Mouse (Mus musculus): ENCODE results near the gene Spata45. TPM values are rescaled to one million over a fixed set of nuclear protein-coding genes. Genes with fewer than 3 reads are reported as not detected.

Gene Spata45
- not detected for polyA plus RNA-seq (2012; fragmentation: generic; extraction: Trizol)

DNA sequence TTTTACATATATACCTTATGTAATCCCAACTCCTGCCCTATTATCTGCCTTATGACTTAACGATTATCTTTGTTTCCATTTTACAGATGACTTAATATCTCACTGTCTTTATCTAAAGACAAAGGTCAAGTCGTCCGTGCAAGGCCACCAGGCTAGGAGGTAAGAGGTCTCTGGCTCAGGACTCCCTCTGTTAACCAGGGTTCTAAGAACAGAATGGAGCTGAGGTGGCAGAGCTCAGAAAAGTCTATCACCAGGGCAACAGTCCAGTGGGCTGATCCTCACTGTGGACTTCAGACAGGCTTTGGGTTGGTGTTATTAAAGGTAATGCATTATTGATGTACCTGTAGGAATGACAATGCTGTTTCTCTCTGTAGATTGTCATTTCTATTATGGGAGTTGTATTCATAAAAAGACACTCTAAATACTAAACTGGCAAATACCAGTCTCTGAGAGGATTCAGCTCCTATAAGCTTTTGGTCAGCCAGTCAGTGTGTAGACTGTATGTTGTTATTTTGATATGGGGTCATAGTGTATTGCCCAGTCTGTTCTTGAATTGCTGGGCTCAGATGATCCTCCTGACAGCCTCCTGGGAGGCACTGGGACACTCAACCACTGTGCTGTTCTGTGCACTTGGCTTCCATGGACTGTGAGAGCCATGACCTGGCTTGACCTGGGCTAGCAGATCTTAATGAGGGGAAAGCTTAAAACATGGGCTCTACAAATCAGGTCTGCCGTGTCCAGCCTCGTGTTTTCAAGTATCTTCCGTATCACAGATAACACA, at the start of gene Spata45:
Gene Spata45, plus strand, starts transcription at position 86 of the 781 bp plus-strand sequence.

DNA sequence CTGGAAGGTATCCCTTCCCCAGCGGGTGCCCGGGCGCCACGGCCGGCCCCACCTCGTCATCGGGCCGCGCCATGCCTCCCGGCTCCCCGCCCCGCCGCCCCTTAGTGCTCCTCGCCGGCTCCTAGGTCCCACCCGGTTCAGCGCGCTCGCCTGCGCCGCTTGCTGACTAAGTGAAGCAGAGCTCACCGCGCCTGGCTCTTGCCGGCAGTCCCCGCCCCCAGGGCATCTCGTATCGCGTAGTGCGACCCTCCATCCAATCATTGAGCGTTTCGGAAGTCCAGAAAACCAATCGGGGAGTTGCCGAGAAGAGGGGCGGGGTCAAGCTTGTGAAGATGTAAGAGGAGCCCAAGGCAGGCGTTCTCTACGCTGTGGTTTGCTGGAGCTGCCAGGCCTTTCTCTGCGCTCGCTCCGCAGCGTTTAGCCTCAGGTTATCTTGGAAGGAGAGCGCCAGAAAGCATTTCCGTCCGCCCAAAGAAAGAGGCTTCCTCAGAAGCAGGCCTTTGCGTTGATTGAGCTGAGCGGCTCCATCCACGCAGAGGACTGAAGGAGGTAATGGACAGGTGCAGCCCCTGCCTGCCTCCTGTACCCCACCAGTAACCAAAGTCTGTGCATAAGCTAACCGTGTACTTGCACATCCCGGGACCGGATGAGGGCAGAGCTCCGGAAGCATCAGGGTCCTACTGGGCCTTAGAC, 10.3 kb upstream of the Spata45 start, which contains the start of gene Flvcr1:
Gene Flvcr1, minus strand, starts transcription at position 138 of the 693 bp plus-strand sequence.

DNA sequence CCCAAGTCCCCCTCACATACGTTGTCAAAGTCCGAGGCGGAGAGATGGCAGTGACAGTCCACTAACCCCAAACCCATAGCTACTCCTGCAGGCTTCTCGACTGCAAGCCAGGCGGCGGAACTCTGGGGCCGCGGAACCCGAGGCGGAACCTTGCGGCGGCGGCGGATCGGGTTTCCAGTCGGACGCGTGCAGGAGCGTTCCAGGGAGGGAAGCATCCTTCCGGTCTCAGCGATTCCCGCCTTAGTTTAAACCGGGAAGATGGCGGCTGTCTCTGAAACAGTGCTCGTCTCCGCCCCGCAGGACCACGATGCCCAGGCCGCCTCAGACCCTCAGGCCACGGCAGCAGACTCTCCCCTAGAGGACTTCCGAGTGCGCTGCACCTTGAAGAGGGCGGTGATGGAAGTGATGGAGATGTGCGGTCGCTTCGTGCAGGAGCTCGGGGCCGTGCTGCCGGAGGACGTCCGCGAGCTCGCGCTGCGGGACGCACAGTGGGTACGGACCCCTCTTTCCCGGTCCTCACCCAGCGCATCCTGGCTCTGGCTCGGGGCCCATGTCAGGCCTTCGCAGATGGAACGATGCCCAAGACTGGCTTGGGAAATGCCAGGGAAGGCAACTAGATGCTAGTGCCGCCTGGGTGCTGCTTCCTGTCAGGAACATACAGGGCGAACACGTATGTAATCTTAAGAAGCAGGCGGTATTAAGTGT, 26.5 kb downstream of the Spata45 start, which contains the start of the genes Tatdn3 and Nsl1:
Gene Tatdn3, minus strand, starts transcription at position 152 of the 705 bp plus-strand sequence.
Gene Nsl1, plus strand, starts transcription at position 232 of the 705 bp plus-strand sequence.

Other genes with a start within 250 kb of the Spata45 start
- gene Rps6kc1, start 124.9 kb upstream of the Spata45 start, polyA plus RNA-seq (2012; fragmentation: generic; extraction: Trizol), result 10 to 100 TPM in 1 of 2 experiments, 1 to 10 TPM in 1; 5.7 to 13.0 TPM
- gene Angel2, start 111.5 kb upstream of the Spata45 start, polyA plus RNA-seq (2012; fragmentation: generic; extraction: Trizol), result 10 to 100 TPM in 1 of 2 experiments, 1 to 10 TPM in 1; 3.4 to 16.1 TPM
- gene Vash2, start 57.3 kb upstream of the Spata45 start, polyA plus RNA-seq (2012; fragmentation: generic; extraction: Trizol), result 10 to 100 TPM in 1 of 2 experiments, 1 to 10 TPM in 1; 1.8 to 12.0 TPM
- gene Flvcr1, start 10.5 kb upstream of the Spata45 start, polyA plus RNA-seq (2012; fragmentation: generic; extraction: Trizol), result 1 to 10 TPM; 1.9 to 2.6 TPM
- 10 to 100 TPM in 1 of 2 experiments, 1 to 10 TPM in 1; 3.8 to 12.9 TPM for gene Tatdn3, start 26.3 kb downstream of the Spata45 start, polyA plus RNA-seq (2012; fragmentation: generic; extraction: Trizol)
- 1 to 10 TPM; 1.6 to 5.3 TPM for gene Nsl1, start 26.4 kb downstream of the Spata45 start, polyA plus RNA-seq (2012; fragmentation: generic; extraction: Trizol)
- gene Batf3, start 61.2 kb downstream of the Spata45 start, polyA plus RNA-seq (2012; fragmentation: generic; extraction: Trizol), result under 1 TPM; 0.37 to 0.61 TPM
- gene Fam71a, start 128.2 kb downstream of the Spata45 start, polyA plus RNA-seq (2012; fragmentation: generic; extraction: Trizol), result not detected
- 1 to 10 TPM in 1 of 2 experiments, under 1 TPM in 1; 0.20 to 1.1 TPM for gene Atf3, start 181.4 kb downstream of the Spata45 start, polyA plus RNA-seq (2012; fragmentation: generic; extraction: Trizol)